Mouse (Mus musculus) hindbrain, embryonic 13.5 days (tissue): ENCODE measurements at regions not wholly inside any gene's neighbourhood (a gene's known extent, or its start where the extent isn't known, plus 50 kb on each side); places are given as distances from the start of the nearest gene placed in this dataset.
"Not testable (repeated sequence)": the region's sequence is repeated elsewhere in the genome, so short reads cannot be mapped to it uniquely, and the experiment has no call there.

Source experiments
- ATAC-seq: fragments of 200-750 bp; cut with Nextera tagmentation; 2 replicates; pipeline ENCODE4 v1.8.0; 2017; ENCODE audit warnings: moderate TSS enrichment; ENCODE audit not compliant: low FRiP score
- H3K27ac ChIP-seq: fragments of 300-500 bp; sonication (generic); 2 replicates; pipeline ENCODE4 v1.5.1; 2015; ENCODE audit warnings: inconsistent platforms, mild to moderate bottlenecking, moderate library complexity
- H3K27me3 ChIP-seq: fragments of 300-500 bp; sonication (generic); 2 replicates; pipeline ENCODE4 v1.6.1; 2015; ENCODE audit warnings: mild to moderate bottlenecking, inconsistent platforms
- H3K36me3 ChIP-seq: fragments of 300-500 bp; sonication (generic); 2 replicates; pipeline ENCODE4 v1.6.1; 2015; ENCODE audit warnings: mild to moderate bottlenecking, inconsistent platforms
- H3K4me1 ChIP-seq: fragments of 300-500 bp; sonication (generic); replicated peaks from 2 replicates; pipeline ENCODE4 v1.6.1; 2015; ENCODE audit warnings: inconsistent platforms
- H3K4me2 ChIP-seq: fragments of 300-500 bp; sonication (generic); 2 replicates; pipeline ENCODE4 v1.6.1; 2015; ENCODE audit warnings: inconsistent platforms, mild to moderate bottlenecking, moderate library complexity
- H3K4me3 ChIP-seq: fragments of 300-500 bp; sonication (generic); 2 replicates; pipeline ENCODE4 v1.5.1; 2015; ENCODE audit warnings: mild to moderate bottlenecking, inconsistent platforms
- H3K9ac ChIP-seq: fragments of 300-500 bp; sonication (generic); 2 replicates; pipeline ENCODE4 v1.6.1; 2015; ENCODE audit warnings: mild to moderate bottlenecking, inconsistent platforms
- H3K9me3 ChIP-seq: fragments of 300-500 bp; sonication (generic); 2 replicates; pipeline ENCODE4 v1.6.1; 2016; ENCODE audit warnings: inconsistent platforms
- WGBS: fragments of 180-500 bp; shearing (Covaris S2); methylation state at CpG from one replicate; pipeline ENCODE4 v1.1.7; 2015; 5-methylcytosine and 5-hydroxymethylcytosine counted together

- no peaks in the 10 kb centered on the region for H3K27me3 ChIP-seq
- H3K4me1 ChIP-seq, result no peaks in the 10 kb centered on the region
- WGBS, result 64% methylated on average over 8 of the region's 8 CpGs
- no peak overlapping the region for H3K27ac ChIP-seq
- H3K4me3 ChIP-seq, result no peak overlapping the region
- no peak overlapping the region for H3K9ac ChIP-seq
- no peak for ATAC-seq
- H3K9me3 ChIP-seq, result no peaks in the 10 kb centered on the region
- H3K4me2 ChIP-seq, result no peak overlapping the region
- no peaks in the 10 kb centered on the region for H3K36me3 ChIP-seq
These were observed 91.4 kb upstream of the Cpsf6 start for GRCm38 (mm10) chr10:117471036-117471817.

GRCm38 (mm10) chr10:117470481-117470880 is 90.7 kb upstream of the Cpsf6 start:
- no peak for ATAC-seq
- 97% methylated on average over 2 of the region's 2 CpGs for WGBS

GRCm38 (mm10) chr10:117469573-117470090 is 89.8 kb upstream of the Cpsf6 start:
- Histone ChIP-seq H3K4me3 (no peak overlapping the region), H3K36me3 (no peaks in the 10 kb centered on the region), H3K4me1 (no peaks in the 10 kb centered on the region), H3K4me2 (no peak overlapping the region), H3K9me3 (no peaks in the 10 kb centered on the region), H3K9ac (no peak overlapping the region), H3K27ac (no peak overlapping the region), H3K27me3 (no peaks in the 10 kb centered on the region)
- WGBS, result 88% methylated on average over 3 of the region's 3 CpGs
- ATAC-seq, result no peak

More at GRCm38 (mm10) chr10:117470481-117470880, 90.7 kb upstream of the Cpsf6 start:
- H3K27ac ChIP-seq, result no peak overlapping the region
- no peak overlapping the region for H3K4me3 ChIP-seq
- no peaks in the 10 kb centered on the region for H3K36me3 ChIP-seq
- H3K4me2 ChIP-seq, result no peak overlapping the region
- H3K4me1 ChIP-seq, result no peaks in the 10 kb centered on the region
- no peaks in the 10 kb centered on the region for H3K27me3 ChIP-seq
- no peaks in the 10 kb centered on the region for H3K9me3 ChIP-seq
- H3K9ac ChIP-seq, result no peak overlapping the region

GRCm38 (mm10) chr10:117468931-117469572 is 89.2 kb upstream of the Cpsf6 start:
- H3K4me3 ChIP-seq, result no peak overlapping the region
- H3K27ac ChIP-seq, result no peak overlapping the region
- WGBS, result 89% methylated on average over 3 of the region's 3 CpGs
- no peaks in the 10 kb centered on the region for H3K27me3 ChIP-seq
- no peaks in the 10 kb centered on the region for H3K4me1 ChIP-seq
- ATAC-seq, result no peak
- H3K36me3 ChIP-seq, result no peaks in the 10 kb centered on the region
- H3K9ac ChIP-seq, result no peak overlapping the region
- H3K4me2 ChIP-seq, result no peak overlapping the region
- no peaks in the 10 kb centered on the region for H3K9me3 ChIP-seq

- Histone ChIP-seq H3K36me3 (no peaks in the 10 kb centered on the region), H3K27me3 (no peaks in the 10 kb centered on the region), H3K9me3 (no peaks in the 10 kb centered on the region), H3K27ac (no peak overlapping the region), H3K4me1 (no peaks in the 10 kb centered on the region), H3K4me2 (no peak overlapping the region), H3K4me3 (no peak overlapping the region), H3K9ac (no peak overlapping the region)
- WGBS, result 87% methylated on average over 4 of the region's 4 CpGs
- ATAC-seq, result no peak
These were observed 88.6 kb upstream of the Cpsf6 start for GRCm38 (mm10) chr10:117468381-117468780.

GRCm38 (mm10) chr10:117467161-117467560 is 87.3 kb upstream of the Cpsf6 start:
- no peaks in the 10 kb centered on the region for H3K9me3 ChIP-seq
- no peak overlapping the region for H3K4me2 ChIP-seq
- no peak for ATAC-seq
- no peak overlapping the region for H3K4me3 ChIP-seq
- WGBS, result 90% methylated on average over 8 of the region's 8 CpGs
- no peaks in the 10 kb centered on the region for H3K27me3 ChIP-seq
- H3K27ac ChIP-seq, result no peak overlapping the region
- no peaks in the 10 kb centered on the region; the same call in 1 of the 2 replicates for H3K4me1 ChIP-seq
- no peak overlapping the region for H3K9ac ChIP-seq
- no peaks in the 10 kb centered on the region for H3K36me3 ChIP-seq

GRCm38 (mm10) chr10:117466391-117466790 is 86.6 kb upstream of the Cpsf6 start:
- Histone ChIP-seq H3K4me1 (no peaks in the 10 kb centered on the region; the same call in 1 of the 2 replicates), H3K9me3 (no peaks in the 10 kb centered on the region), H3K4me2 (no peak overlapping the region), H3K9ac (no peak overlapping the region), H3K4me3 (no peak overlapping the region), H3K27ac (no peak overlapping the region), H3K27me3 (no peaks in the 10 kb centered on the region), H3K36me3 (no peaks in the 10 kb centered on the region)
- ATAC-seq, result no peak
- 86% methylated on average over 3 of the region's 3 CpGs for WGBS

GRCm38 (mm10) chr10:117465671-117466250 is 85.9 kb upstream of the Cpsf6 start:
- Histone ChIP-seq H3K9me3 (no peaks in the 10 kb centered on the region), H3K9ac (no peak overlapping the region), H3K36me3 (no peaks in the 10 kb centered on the region), H3K4me1 (no peaks in the 10 kb centered on the region; the same call in 1 of the 2 replicates), H3K27ac (no peak overlapping the region), H3K4me3 (no peak overlapping the region), H3K4me2 (no peak overlapping the region), H3K27me3 (no peaks in the 10 kb centered on the region)
- WGBS, result 81% methylated on average over 3 of the region's 3 CpGs
- no peak for ATAC-seq

GRCm38 (mm10) chr10:117465058-117465660 is 85.3 kb upstream of the Cpsf6 start:
- no peaks in the 10 kb centered on the region for H3K36me3 ChIP-seq
- no peaks in the 10 kb centered on the region for H3K27me3 ChIP-seq
- no peaks in the 10 kb centered on the region for H3K9me3 ChIP-seq
- no peak overlapping the region for H3K27ac ChIP-seq
- ATAC-seq, result no peak
- H3K4me1 ChIP-seq, result no peaks in the 10 kb centered on the region; the same call in 1 of the 2 replicates
- 72% methylated on average over 12 of the region's 12 CpGs for WGBS
- H3K4me2 ChIP-seq, result no peak overlapping the region
- H3K9ac ChIP-seq, result no peak overlapping the region
- H3K4me3 ChIP-seq, result no peak overlapping the region

GRCm38 (mm10) chr10:117464331-117464730 is 84.5 kb upstream of the Cpsf6 start:
- not testable (repeated sequence) for H3K9me3 ChIP-seq, H3K9ac ChIP-seq, ATAC-seq, H3K4me1 ChIP-seq, H3K27me3 ChIP-seq, H3K4me3 ChIP-seq, H3K36me3 ChIP-seq, H3K4me2 ChIP-seq, H3K27ac ChIP-seq

- Histone ChIP-seq H3K4me3 (no peak overlapping the region), H3K27ac (no peak overlapping the region), H3K27me3 (no peaks in the 10 kb centered on the region), H3K9me3 (no peaks in the 10 kb centered on the region), H3K4me2 (no peak overlapping the region), H3K9ac (no peak overlapping the region), H3K36me3 (no peaks in the 10 kb centered on the region), H3K4me1 (no peaks in the 10 kb centered on the region; the same call in 1 of the 2 replicates)
- ATAC-seq, result no peak
- WGBS, result 91% methylated on average over 8 of the region's 8 CpGs
These were observed 83.8 kb upstream of the Cpsf6 start for GRCm38 (mm10) chr10:117463636-117464035.

GRCm38 (mm10) chr10:117462921-117463320 is 83.1 kb upstream of the Cpsf6 start:
- Histone ChIP-seq H3K27me3 (no peaks in the 10 kb centered on the region), H3K36me3 (no peaks in the 10 kb centered on the region), H3K4me2 (no peak overlapping the region), H3K4me3 (no peak overlapping the region), H3K9ac (no peak overlapping the region), H3K9me3 (no peaks in the 10 kb centered on the region), H3K4me1 (no peaks in the 10 kb centered on the region; the same call in 1 of the 2 replicates), H3K27ac (no peak overlapping the region)
- no peak for ATAC-seq
- WGBS, result 95% methylated on average over 4 of the region's 4 CpGs
